Mouse (Mus musculus) kidney, adult 2 months (tissue): ENCODE data around the gene Chrna9.

Experiments used
- CTCF ChIP-seq: fragments of 200-500 bp; conservative IDR thresholded peaks from 2 replicates; pipeline ENCODE4 v1.5.1; 2011; ENCODE audit warnings: low read depth, mild to moderate bottlenecking, control low read depth, low read length, moderate library complexity, mixed read lengths; ENCODE audit not compliant: insufficient read depth, insufficient read length
- POLR2A ChIP-seq: fragments of 200-500 bp; IDR thresholded peaks from one replicate; pipeline ENCODE4 v1.6.1; 2011; ENCODE audit warnings: low read depth, low read length, control low read depth

- TF ChIP-seq POLR2A (no peak), CTCF (no peak)
Measured at GRCm38 (mm10) chr5:65909321-65909720, 25.4 kb upstream of the Chrna9 start.
